Mouse (Mus musculus) megakaryocyte, adult 5-6 weeks (primary cell): ENCODE results near the gene Rab33a. TPM values are rescaled to one million over a fixed set of nuclear protein-coding genes. Genes with fewer than 3 reads are reported as not detected.

Source experiments
- ATAC-seq: 2 replicates; pipeline ENCODE4 v1.8.0; 2016; ENCODE audit warnings: mild to moderate bottlenecking, inconsistent platforms; ENCODE audit not compliant: poor library complexity, severe bottlenecking
- total RNA-seq, 2 experiments: library from RNA; stranded (forward) in 1 of 2; stranded (reverse) in 1 of 2; fragments of 153-499, 151-499 nt in 1 of 2; fragments of 221-1000, 200-1000 nt in 1 of 2; gene quantifications; 2 replicates each; pipeline versions ENCODE4 v1.2.3 to v1.2.4; 2015 to 2017

Gene Rab33a
- total RNA-seq (2015) (not detected in 2 replicates), total RNA-seq (2017) (not detected in 2 replicates)

GRCm38 (mm10) chrX:48518808-48519548, at the start of gene Rab33a:
Gene Rab33a (plus strand): TSS chrX:48519285.
- ATAC-seq = peak; percentile 35; the same call in 1 of the 2 replicates

GRCm38 (mm10) chrX:48481095-48481494, 38.0 kb upstream of the Rab33a start:
- no peak for ATAC-seq

- no peak for ATAC-seq
Observed at GRCm38 (mm10) chrX:48481687-48482086, 37.4 kb upstream of the Rab33a start.

- ATAC-seq = no peak
Observed at GRCm38 (mm10) chrX:48493763-48494162, 25.3 kb upstream of the Rab33a start.

- peak; percentile 100 for ATAC-seq
Observed at GRCm38 (mm10) chrX:48513166-48513807, 5.8 kb upstream of the Rab33a start, which contains the start of gene Aifm1. Gene Aifm1 (minus strand): TSS chrX:48513563.

- no peak for ATAC-seq
Observed at GRCm38 (mm10) chrX:48513824-48514223, 5.3 kb upstream of the Rab33a start.

GRCm38 (mm10) chrX:48518211-48518807, 776 bp upstream of the Rab33a start:
- peak; percentile 54; the same call in 1 of the 2 replicates for ATAC-seq

- ATAC-seq = 0 out of 2 replicates have a peak, but pooled peaks have one; percentile 23
Observed at GRCm38 (mm10) chrX:48519549-48520085, 532 bp downstream of the Rab33a start.

GRCm38 (mm10) chrX:48521651-48522050, 2.6 kb downstream of the Rab33a start:
- ATAC-seq = peak; percentile 41; the same call in 1 of the 2 replicates

- ATAC-seq = peak; percentile 58
Observed at GRCm38 (mm10) chrX:48523512-48523911, 4.4 kb downstream of the Rab33a start.

- peak; percentile 74 for ATAC-seq
Observed at GRCm38 (mm10) chrX:48525332-48525731, 6.2 kb downstream of the Rab33a start.

- ATAC-seq = no peak
Observed at GRCm38 (mm10) chrX:48525866-48526265, 6.8 kb downstream of the Rab33a start.

- ATAC-seq = peak; percentile 56
Observed at GRCm38 (mm10) chrX:48526435-48526834, 7.3 kb downstream of the Rab33a start.

- ATAC-seq = 0 out of 2 replicates have a peak, but pooled peaks have one; percentile 66
Observed at GRCm38 (mm10) chrX:48532175-48532574, 13.1 kb downstream of the Rab33a start.

Other genes starting within 250 kb of the Rab33a start
- 4.6 and 5.5 TPM in 2 replicates for gene Bcorl1, start 177.9 kb upstream of the Rab33a start, total RNA-seq (2015)
- gene Bcorl1, start 177.9 kb upstream of the Rab33a start, total RNA-seq (2017) = 3.3 and 4.0 TPM in 2 replicates
- 122 and 133 TPM in 2 replicates for gene Elf4, start 56.2 kb upstream of the Rab33a start, total RNA-seq (2015)
- gene Elf4, start 56.2 kb upstream of the Rab33a start, total RNA-seq (2017) = 40.3 and 45.8 TPM in 2 replicates
- gene Aifm1, start 5.7 kb upstream of the Rab33a start, total RNA-seq (2015) = 42.6 and 48.4 TPM in 2 replicates
- 39.2 and 42.8 TPM in 2 replicates for gene Aifm1, start 5.7 kb upstream of the Rab33a start, total RNA-seq (2017)
- 22.8 and 26.0 TPM in 2 replicates for gene Zfp280c, start 75.2 kb downstream of the Rab33a start, total RNA-seq (2015)
- 11.1 and 14.0 TPM in 2 replicates for gene Zfp280c, start 75.2 kb downstream of the Rab33a start, total RNA-seq (2017)
- gene Slc25a14, start 104.1 kb downstream of the Rab33a start, total RNA-seq (2015) = 6.0 and 7.0 TPM in 2 replicates
- gene Slc25a14, start 104.1 kb downstream of the Rab33a start, total RNA-seq (2017) = 5.0 and 16.1 TPM in 2 replicates
- 0.18 TPM in 1 of 2 replicates, not detected in the other for gene Gpr119, start 155.2 kb downstream of the Rab33a start, total RNA-seq (2015)
- gene Gpr119, start 155.2 kb downstream of the Rab33a start, total RNA-seq (2017) = not detected in 2 replicates
- gene Rbmx2, start 175.7 kb downstream of the Rab33a start, total RNA-seq (2015) = 13.5 and 14.3 TPM in 2 replicates
- gene Rbmx2, start 175.7 kb downstream of the Rab33a start, total RNA-seq (2017) = 12.9 and 15.6 TPM in 2 replicates